Mouse (Mus musculus): ENCODE data around the gene Raver1. TPM values are rescaled to one million over a fixed set of nuclear protein-coding genes. Genes with fewer than 3 reads are reported as not detected.

Gene Raver1
- polyA plus RNA-seq, 1 experiment from 2014 or later: 43.6 TPM

GRCm38 (mm10) chr9:21037481-21037891 is 54.3 kb downstream of the Raver1 start:
- Histone ChIP-seq H3K36me3 (ENCODE audit: control insufficient read depth, insufficient read depth, low read length) (no peaks in the 10 kb centered on the region), H3K9ac (ENCODE audit: low read length) (peak overlapping the region; percentile 55), H3K27ac (ENCODE audit: low read depth, low read length) (no peak overlapping the region), H3K9me3 (replicated peaks; ENCODE audit: control insufficient read depth, low read length) (no peaks in the 10 kb centered on the region; the same call in 1 of the 2 replicates), H3K4me1 (ENCODE audit: control insufficient read depth, insufficient read depth, low read length) (peaks cover 6% of the 10 kb centered on the region), H3K4me3 (ENCODE audit: low read depth, low read length) (peak overlapping the region; percentile 36), H3K27me3 (replicated peaks; ENCODE audit: control insufficient read depth, insufficient read depth, low read length) (peaks cover 77% of the 10 kb centered on the region), H3K4me2 (ENCODE audit: low read length) (peak overlapping the region; percentile 55)
- 1% methylated on average over 31 of the region's 31 CpGs for WGBS
- ATAC-seq: peak; percentile 67; the same call in 1 of the 2 replicates
- DNase-seq (ENCODE audit: low spot score): peak; percentile 45

GRCm38 (mm10) chr9:21036666-21037065 is 55.1 kb downstream of the Raver1 start:
- peak overlapping the region; percentile 36 for H3K4me3 ChIP-seq (ENCODE audit: low read depth, low read length)
- no peaks in the 10 kb centered on the region; the same call in 1 of the 2 replicates for H3K9me3 ChIP-seq (replicated peaks; ENCODE audit: control insufficient read depth, low read length)
- DNase-seq (ENCODE audit: low spot score) (no peak), ATAC-seq (no peak)
- no peak overlapping the region for H3K9ac ChIP-seq (ENCODE audit: low read length)
- 1% methylated on average over 22 of the region's 22 CpGs for WGBS
- peak overlapping the region; percentile 55 for H3K4me2 ChIP-seq (ENCODE audit: low read length)
- H3K27ac ChIP-seq (ENCODE audit: low read depth, low read length): no peak overlapping the region
- peaks cover 85% of the 10 kb centered on the region for H3K27me3 ChIP-seq (replicated peaks; ENCODE audit: control insufficient read depth, insufficient read depth, low read length)
- peaks cover 6% of the 10 kb centered on the region for H3K4me1 ChIP-seq (ENCODE audit: control insufficient read depth, insufficient read depth, low read length)
- H3K36me3 ChIP-seq (ENCODE audit: control insufficient read depth, insufficient read depth, low read length): no peaks in the 10 kb centered on the region

GRCm38 (mm10) chr9:21036161-21036560 is 55.6 kb downstream of the Raver1 start:
- Histone ChIP-seq H3K27ac (ENCODE audit: low read depth, low read length) (no peak overlapping the region), H3K4me2 (ENCODE audit: low read length) (peak overlapping the region; percentile 55; the same call in 1 of the 2 replicates), H3K4me1 (ENCODE audit: control insufficient read depth, insufficient read depth, low read length) (peaks cover 6% of the 10 kb centered on the region), H3K9me3 (replicated peaks; ENCODE audit: control insufficient read depth, low read length) (no peaks in the 10 kb centered on the region; the same call in 1 of the 2 replicates), H3K27me3 (replicated peaks; ENCODE audit: control insufficient read depth, insufficient read depth, low read length) (peaks cover 88% of the 10 kb centered on the region), H3K36me3 (ENCODE audit: control insufficient read depth, insufficient read depth, low read length) (no peaks in the 10 kb centered on the region), H3K9ac (ENCODE audit: low read length) (no peak overlapping the region), H3K4me3 (ENCODE audit: low read depth, low read length) (no peak overlapping the region; the same call in 1 of the 2 replicates)
- no peak for DNase-seq (ENCODE audit: low spot score)
- ATAC-seq: no peak
- 6% methylated on average over 20 of the region's 20 CpGs for WGBS

- Histone ChIP-seq H3K4me2 (ENCODE audit: low read length) (no peak overlapping the region), H3K9me3 (replicated peaks; ENCODE audit: control insufficient read depth, low read length) (no peaks in the 10 kb centered on the region; the same call in 1 of the 2 replicates), H3K27me3 (replicated peaks; ENCODE audit: control insufficient read depth, insufficient read depth, low read length) (peaks cover 88% of the 10 kb centered on the region), H3K36me3 (ENCODE audit: control insufficient read depth, insufficient read depth, low read length) (no peaks in the 10 kb centered on the region), H3K9ac (ENCODE audit: low read length) (no peak overlapping the region), H3K4me3 (ENCODE audit: low read depth, low read length) (no peak overlapping the region), H3K27ac (ENCODE audit: low read depth, low read length) (no peak overlapping the region), H3K4me1 (ENCODE audit: control insufficient read depth, insufficient read depth, low read length) (peaks cover 6% of the 10 kb centered on the region)
- DNase-seq (ENCODE audit: low spot score) (no peak), ATAC-seq (no peak)
- 13% methylated on average over 9 of the region's 9 CpGs for WGBS
Measured at GRCm38 (mm10) chr9:21035586-21035985, 56.2 kb downstream of the Raver1 start.

- DNase-seq (ENCODE audit: low spot score): no peak
- no peaks in the 10 kb centered on the region for H3K36me3 ChIP-seq (ENCODE audit: control insufficient read depth, insufficient read depth, low read length)
- no peaks in the 10 kb centered on the region; the same call in 1 of the 2 replicates for H3K9me3 ChIP-seq (replicated peaks; ENCODE audit: control insufficient read depth, low read length)
- peaks cover 6% of the 10 kb centered on the region for H3K4me1 ChIP-seq (ENCODE audit: control insufficient read depth, insufficient read depth, low read length)
- H3K4me3 ChIP-seq (ENCODE audit: low read depth, low read length): no peak overlapping the region
- H3K27ac ChIP-seq (ENCODE audit: low read depth, low read length): no peak overlapping the region
- H3K4me2 ChIP-seq (ENCODE audit: low read length): no peak overlapping the region
- ATAC-seq: no peak
- H3K9ac ChIP-seq (ENCODE audit: low read length): no peak overlapping the region
- H3K27me3 ChIP-seq (replicated peaks; ENCODE audit: control insufficient read depth, insufficient read depth, low read length): peaks cover 89% of the 10 kb centered on the region
- WGBS: 2% methylated on average over 17 of the region's 17 CpGs
Measured at GRCm38 (mm10) chr9:21034481-21035085, 57.2 kb downstream of the Raver1 start.

- no peak overlapping the region for H3K27ac ChIP-seq (ENCODE audit: low read depth, low read length)
- H3K4me3 ChIP-seq (ENCODE audit: low read depth, low read length): peak overlapping the region; percentile 42
- WGBS: 1% methylated on average over 34 of the region's 34 CpGs
- H3K9ac ChIP-seq (ENCODE audit: low read length): peak overlapping the region; percentile 32; the same call in 1 of the 2 replicates
- H3K4me1 ChIP-seq (ENCODE audit: control insufficient read depth, insufficient read depth, low read length): peaks cover 8% of the 10 kb centered on the region
- DNase-seq (ENCODE audit: low spot score): peak; percentile 75
- H3K4me2 ChIP-seq (ENCODE audit: low read length): peak overlapping the region; percentile 94
- ATAC-seq: 0 out of 2 replicates have a peak, but pooled peaks have one; percentile 19
- H3K9me3 ChIP-seq (replicated peaks; ENCODE audit: control insufficient read depth, low read length): no peaks in the 10 kb centered on the region
- H3K27me3 ChIP-seq (replicated peaks; ENCODE audit: control insufficient read depth, insufficient read depth, low read length): peaks cover 85% of the 10 kb centered on the region
- H3K36me3 ChIP-seq (ENCODE audit: control insufficient read depth, insufficient read depth, low read length): no peaks in the 10 kb centered on the region
Measured at GRCm38 (mm10) chr9:21033136-21033535, 58.7 kb downstream of the Raver1 start.

GRCm38 (mm10) chr9:21032491-21032890 is 59.3 kb downstream of the Raver1 start:
- ATAC-seq (no peak), DNase-seq (ENCODE audit: low spot score) (no peak)
- Histone ChIP-seq H3K27me3 (replicated peaks; ENCODE audit: control insufficient read depth, insufficient read depth, low read length) (peaks cover 79% of the 10 kb centered on the region), H3K4me2 (ENCODE audit: low read length) (peak overlapping the region; percentile 94), H3K9ac (ENCODE audit: low read length) (no peak overlapping the region), H3K4me1 (ENCODE audit: control insufficient read depth, insufficient read depth, low read length) (peaks cover 8% of the 10 kb centered on the region), H3K36me3 (ENCODE audit: control insufficient read depth, insufficient read depth, low read length) (no peaks in the 10 kb centered on the region), H3K9me3 (replicated peaks; ENCODE audit: control insufficient read depth, low read length) (no peaks in the 10 kb centered on the region), H3K4me3 (ENCODE audit: low read depth, low read length) (peak overlapping the region; percentile 42), H3K27ac (ENCODE audit: low read depth, low read length) (no peak overlapping the region)
- 4% methylated on average over 7 of the region's 7 CpGs for WGBS

- peak within 1 kb of the TSS; percentile 94 for H3K4me2 ChIP-seq (ENCODE audit: low read length)
- H3K9me3 ChIP-seq (replicated peaks; ENCODE audit: control insufficient read depth, low read length): no peaks in the 10 kb centered on the region
- H3K27ac ChIP-seq (ENCODE audit: low read depth, low read length): no peak within 1 kb of the TSS
- H3K9ac ChIP-seq (ENCODE audit: low read length): peak within 1 kb of the TSS; percentile 52
- no peaks in the 10 kb centered on the region for H3K36me3 ChIP-seq (ENCODE audit: control insufficient read depth, insufficient read depth, low read length)
- under 1% methylated on average over 35 of the region's 35 CpGs for WGBS
- peaks cover 73% of the 10 kb centered on the region for H3K27me3 ChIP-seq (replicated peaks; ENCODE audit: control insufficient read depth, insufficient read depth, low read length)
- peaks cover 8% of the 10 kb centered on the region for H3K4me1 ChIP-seq (ENCODE audit: control insufficient read depth, insufficient read depth, low read length)
- DNase-seq (ENCODE audit: low spot score) (peak; percentile 48), ATAC-seq (peak; percentile 50; the same call in 1 of the 2 replicates)
- H3K4me3 ChIP-seq (ENCODE audit: low read depth, low read length): peak within 1 kb of the TSS; percentile 42
Measured at GRCm38 (mm10) chr9:21031896-21032351, 59.9 kb downstream of the Raver1 start, which contains the start of gene Icam5. TSS of gene Icam5 (plus strand) at chr9:21032073.
